Mouse (Mus musculus) ovary, adult 18-20 months (tissue): ENCODE data around the gene Fam71e2.

ENCODE experiments used
- DNase-seq: peaks from one replicate; pipeline ENCODE4 v3.0.0; 2022; ENCODE audit warnings: low spot score, mixed read lengths

The Fam71e2 gene

GRCm38 (mm10) chr7:4739041-4739543, 32.0 kb downstream of the Fam71e2 start:
- no peak for DNase-seq

- no peak for DNase-seq
Measured at GRCm38 (mm10) chr7:4732968-4733392, 38.1 kb downstream of the Fam71e2 start.

- DNase-seq, result no peak
Measured at GRCm38 (mm10) chr7:4731090-4731489, 40.0 kb downstream of the Fam71e2 start.

- DNase-seq, result no peak
Measured at GRCm38 (mm10) chr7:4725169-4725568, 45.9 kb downstream of the Fam71e2 start, which contains the start of gene Tmem150b. Gene Tmem150b (minus strand): TSS chr7:4725249.

GRCm38 (mm10) chr7:4724359-4724758, 46.7 kb downstream of the Fam71e2 start:
- no peak for DNase-seq

- no peak for DNase-seq
Measured at GRCm38 (mm10) chr7:4723508-4723907, 47.6 kb downstream of the Fam71e2 start.

- no peak for DNase-seq
Measured at GRCm38 (mm10) chr7:4719276-4719675, 51.8 kb downstream of the Fam71e2 start.

GRCm38 (mm10) chr7:4716955-4717354, 54.1 kb downstream of the Fam71e2 start:
- no peak for DNase-seq

DNA sequence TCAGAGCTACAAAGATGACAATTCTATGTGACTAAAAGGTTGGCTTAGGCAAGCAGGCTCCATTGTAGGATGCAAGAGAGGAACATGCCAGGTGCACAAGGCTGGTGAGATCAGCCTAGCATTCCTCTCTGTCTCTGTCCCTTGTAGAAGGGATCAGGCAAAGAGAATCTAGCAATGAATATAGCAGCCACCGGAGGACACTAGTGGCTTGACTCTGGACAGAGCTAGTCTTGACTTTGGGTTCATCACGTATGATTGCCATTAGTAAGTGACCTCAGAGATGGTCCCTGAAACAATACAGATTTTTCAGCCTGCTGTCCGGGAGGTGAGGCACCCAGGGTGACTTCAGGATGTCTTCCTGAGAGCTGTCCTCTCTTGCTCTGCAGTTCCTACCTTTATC, 58.5 kb downstream of the Fam71e2 start:
- no peak for DNase-seq

- no peak for DNase-seq
Measured at GRCm38 (mm10) chr7:4705098-4705497, 66.0 kb downstream of the Fam71e2 start.
